Mouse (Mus musculus) heart, embryonic 11.5 days (tissue): ENCODE results near the gene Ccnl1. TPM values are rescaled to one million over a fixed set of nuclear protein-coding genes. Genes with fewer than 3 reads are reported as not detected.

Experiments
- ATAC-seq: fragments of 200-750 bp; cut with Nextera tagmentation; replicated peaks from 2 replicates; pipeline ENCODE4 v1.8.0; 2017; ENCODE audit warnings: moderate library complexity; ENCODE audit not compliant: insufficient number of reproducible peaks, low FRiP score, low TSS enrichment
- H3K27ac ChIP-seq: fragments of 300-500 bp; sonication (generic); 2 replicates; pipeline ENCODE4 v1.5.1; 2014; ENCODE audit warnings: mild to moderate bottlenecking, low read depth, low read length
- H3K27me3 ChIP-seq: fragments of 300-500 bp; sonication (generic); 2 replicates; pipeline ENCODE4 v1.6.1; 2014; ENCODE audit warnings: mild to moderate bottlenecking, low read length, mixed read lengths; ENCODE audit not compliant: control insufficient read depth, insufficient read depth
- H3K36me3 ChIP-seq: fragments of 300-500 bp; sonication (generic); 2 replicates; pipeline ENCODE4 v1.6.1; 2014; ENCODE audit warnings: mild to moderate bottlenecking, low read length, moderate library complexity, mixed read lengths; ENCODE audit not compliant: control insufficient read depth, insufficient read depth
- H3K4me1 ChIP-seq: fragments of 300-500 bp; sonication (generic); 2 replicates; pipeline ENCODE4 v1.6.1; 2014; ENCODE audit warnings: low read length; ENCODE audit not compliant: control insufficient read depth, insufficient read depth
- H3K4me2 ChIP-seq: fragments of 300-500 bp; sonication (generic); 2 replicates; pipeline ENCODE4 v1.6.1; 2014; ENCODE audit warnings: mild to moderate bottlenecking, moderate library complexity
- H3K4me3 ChIP-seq: fragments of 300-500 bp; sonication (generic); 2 replicates; pipeline ENCODE4 v1.5.1; 2014; ENCODE audit warnings: low read depth, low read length
- H3K9ac ChIP-seq: fragments of 300-500 bp; sonication (generic); 2 replicates; pipeline ENCODE4 v1.6.1; 2014; ENCODE audit warnings: mild to moderate bottlenecking, low read depth, low read length, moderate library complexity
- H3K9me3 ChIP-seq: fragments of 300-500 bp; sonication (generic); replicated peaks from 2 replicates; pipeline ENCODE4 v1.6.1; 2016; ENCODE audit warnings: low read length; ENCODE audit not compliant: control insufficient read depth
- WGBS: fragments of 180-500 bp; shearing (Covaris S2); extraction: QIAGEN DNeasy Blood & Tissue Kit; methylation state at CpG from one replicate; pipeline ENCODE4 v1.1.7; 2014; ENCODE audit not compliant: insufficient replicate concordance; 5-methylcytosine and 5-hydroxymethylcytosine counted together
- polyA plus RNA-seq: library from polyadenylated mRNA; unstranded; fragments of >200 nt; fragmentation: Nextera tagmentation; extraction: Ambion mirVana; gene quantifications from 2 replicates; pipeline ENCODE4 v1.2.1, GENCODE M21; 2014

The Ccnl1 gene
- polyA plus RNA-seq, 1 experiment from 2014 or later = 91.5 TPM

GRCm38 (mm10) chr3:65925058-65925740 lies 32.9 kb downstream of the Ccnl1 start:
- Histone ChIP-seq H3K4me2 (no peak overlapping the region), H3K9me3 (no peaks in the 10 kb centered on the region), H3K27ac (no peak overlapping the region), H3K27me3 (no peaks in the 10 kb centered on the region), H3K4me1 (peaks cover 13% of the 10 kb centered on the region), H3K4me3 (no peak overlapping the region), H3K9ac (no peak overlapping the region), H3K36me3 (no peaks in the 10 kb centered on the region)
- 78% methylated on average over 5 of the region's 5 CpGs for WGBS
- no peak for ATAC-seq

DNA sequence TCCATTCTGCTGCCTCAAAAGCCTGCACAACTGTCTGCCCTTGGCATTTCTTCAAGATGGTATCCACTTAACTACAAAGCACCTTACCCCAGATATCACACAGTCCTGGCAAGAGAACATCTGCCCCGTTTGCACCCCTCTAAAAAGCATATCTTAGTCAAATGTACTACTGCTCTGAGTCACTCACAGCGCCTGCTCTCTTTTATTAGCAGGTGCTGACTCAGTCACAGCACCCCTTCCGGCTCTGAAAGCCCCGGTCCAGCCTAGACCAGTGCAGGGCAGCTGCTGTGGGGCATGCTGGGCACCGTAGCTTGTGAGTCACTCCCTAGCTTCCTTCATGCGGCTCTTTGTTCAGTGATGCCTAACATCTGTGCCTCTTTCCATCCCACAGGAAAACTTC lies 35.6 kb downstream of the Ccnl1 start:
- WGBS = 62% methylated on average over 6 of the region's 6 CpGs
- H3K27ac ChIP-seq = no peak overlapping the region
- H3K4me2 ChIP-seq = no peak overlapping the region
- no peak overlapping the region for H3K4me3 ChIP-seq
- H3K9ac ChIP-seq = no peak overlapping the region
- no peaks in the 10 kb centered on the region for H3K9me3 ChIP-seq
- no peaks in the 10 kb centered on the region for H3K4me1 ChIP-seq
- no peaks in the 10 kb centered on the region for H3K36me3 ChIP-seq
- ATAC-seq = no peak
- no peaks in the 10 kb centered on the region for H3K27me3 ChIP-seq

GRCm38 (mm10) chr3:65921671-65922070 lies 36.4 kb downstream of the Ccnl1 start:
- H3K27ac ChIP-seq = no peak overlapping the region
- H3K9ac ChIP-seq = no peak overlapping the region
- no peak overlapping the region for H3K4me3 ChIP-seq
- WGBS = 77% methylated on average over 1 of the region's 1 CpGs
- no peak overlapping the region for H3K4me2 ChIP-seq
- ATAC-seq = no peak
- no peaks in the 10 kb centered on the region for H3K4me1 ChIP-seq
- H3K9me3 ChIP-seq = no peaks in the 10 kb centered on the region
- no peaks in the 10 kb centered on the region for H3K36me3 ChIP-seq
- H3K27me3 ChIP-seq = no peaks in the 10 kb centered on the region

DNA sequence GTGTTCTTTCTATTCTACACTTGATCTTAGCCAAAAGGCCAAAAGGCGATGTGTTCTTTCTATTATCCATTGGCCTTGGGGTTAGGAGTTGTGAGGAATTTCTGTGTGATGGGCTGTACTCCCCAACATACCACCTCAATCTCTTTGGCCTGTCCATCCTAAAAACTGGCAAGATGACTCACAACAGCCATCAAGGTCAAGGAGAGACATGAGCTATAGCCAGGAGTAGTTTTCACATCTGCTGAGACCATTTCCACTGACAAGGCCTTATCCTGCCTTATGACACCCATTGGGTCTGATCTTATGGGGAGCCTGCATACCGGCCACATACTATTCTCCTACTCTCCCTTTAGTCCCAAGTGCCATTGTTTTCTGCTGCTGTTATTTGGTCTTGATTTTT lies 39.0 kb downstream of the Ccnl1 start:
- no peaks in the 10 kb centered on the region for H3K4me1 ChIP-seq
- WGBS = 90% methylated on average over 2 of the region's 2 CpGs
- no peak overlapping the region for H3K4me2 ChIP-seq
- no peaks in the 10 kb centered on the region for H3K9me3 ChIP-seq
- no peak overlapping the region for H3K4me3 ChIP-seq
- ATAC-seq = no peak
- no peak overlapping the region for H3K27ac ChIP-seq
- no peaks in the 10 kb centered on the region for H3K36me3 ChIP-seq
- H3K9ac ChIP-seq = no peak overlapping the region
- no peaks in the 10 kb centered on the region for H3K27me3 ChIP-seq

DNA sequence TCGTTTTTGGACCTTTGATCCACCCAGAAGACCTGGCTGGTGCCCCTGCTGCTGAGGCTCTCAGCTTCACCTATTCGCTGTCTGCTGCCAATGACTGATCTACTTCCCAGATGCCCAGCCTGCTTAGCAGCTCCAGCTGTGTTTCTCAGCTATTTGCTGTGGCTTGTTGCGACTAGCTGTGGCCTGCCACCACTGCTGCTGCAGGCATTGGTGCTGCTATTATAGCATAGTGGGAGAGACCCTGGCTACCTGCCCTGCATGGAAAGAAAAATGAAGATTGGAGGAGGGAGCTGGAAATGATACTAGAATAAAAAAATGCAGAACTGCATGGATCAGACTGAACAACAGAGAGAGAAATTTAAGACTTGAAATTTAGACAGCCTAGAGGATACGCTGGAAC lies 45.1 kb downstream of the Ccnl1 start:
- no peaks in the 10 kb centered on the region for H3K27me3 ChIP-seq
- no peaks in the 10 kb centered on the region for H3K36me3 ChIP-seq
- no peak overlapping the region for H3K4me3 ChIP-seq
- ATAC-seq = no peak
- H3K27ac ChIP-seq = no peak overlapping the region
- no peaks in the 10 kb centered on the region for H3K9me3 ChIP-seq
- H3K4me2 ChIP-seq = no peak overlapping the region
- no peaks in the 10 kb centered on the region for H3K4me1 ChIP-seq
- H3K9ac ChIP-seq = no peak overlapping the region
- 67% methylated on average over 4 of the region's 4 CpGs for WGBS

GRCm38 (mm10) chr3:65912217-65912616 lies 45.8 kb downstream of the Ccnl1 start:
- Histone ChIP-seq H3K4me1 (no peaks in the 10 kb centered on the region), H3K27ac (no peak overlapping the region), H3K36me3 (no peaks in the 10 kb centered on the region), H3K9ac (no peak overlapping the region), H3K9me3 (no peaks in the 10 kb centered on the region), H3K4me3 (no peak overlapping the region), H3K27me3 (no peaks in the 10 kb centered on the region), H3K4me2 (no peak overlapping the region)
- 74% methylated on average over 11 of the region's 11 CpGs for WGBS
- no peak for ATAC-seq

- Histone ChIP-seq H3K9ac (no peak overlapping the region), H3K4me1 (peaks cover under 1% of the 10 kb centered on the region; the same call in 1 of the 2 replicates), H3K4me3 (no peak overlapping the region), H3K36me3 (no peaks in the 10 kb centered on the region), H3K27ac (no peak overlapping the region), H3K27me3 (no peaks in the 10 kb centered on the region), H3K4me2 (no peak overlapping the region), H3K9me3 (no peaks in the 10 kb centered on the region)
- ATAC-seq = no peak
- WGBS = 87% methylated on average over 3 of the region's 3 CpGs
These were observed 46.8 kb downstream of the Ccnl1 start for GRCm38 (mm10) chr3:65911265-65911664.

DNA sequence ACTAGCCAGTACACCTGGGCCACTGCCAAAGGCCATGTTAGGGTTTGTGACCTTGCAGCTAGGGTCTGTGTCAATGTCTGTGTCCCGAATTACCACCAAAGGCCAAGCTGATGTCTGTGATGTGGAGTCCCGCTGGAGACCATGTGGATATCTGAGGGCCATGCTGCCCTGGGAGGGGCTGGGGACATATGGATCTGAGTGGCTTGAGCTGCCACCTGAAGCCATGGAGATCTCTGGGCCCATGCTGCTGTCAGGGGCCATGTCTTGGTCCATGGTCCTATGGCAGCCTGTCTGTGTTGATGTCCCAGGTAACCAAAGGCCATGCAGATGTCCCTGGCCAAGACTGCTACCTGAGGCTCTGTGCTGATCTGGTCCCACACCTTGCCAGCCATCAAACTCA lies 48.6 kb downstream of the Ccnl1 start:
- no peak for ATAC-seq
- H3K27ac ChIP-seq = no peak overlapping the region
- H3K9me3 ChIP-seq = no peaks in the 10 kb centered on the region
- H3K36me3 ChIP-seq = no peaks in the 10 kb centered on the region
- H3K27me3 ChIP-seq = no peaks in the 10 kb centered on the region
- H3K9ac ChIP-seq = no peak overlapping the region
- 89% methylated on average over 2 of the region's 2 CpGs for WGBS
- H3K4me1 ChIP-seq = peaks cover 15% of the 10 kb centered on the region
- no peak overlapping the region for H3K4me2 ChIP-seq
- H3K4me3 ChIP-seq = no peak overlapping the region

- peaks cover 18% of the 10 kb centered on the region for H3K4me1 ChIP-seq
- WGBS = 89% methylated on average over 4 of the region's 4 CpGs
- H3K27me3 ChIP-seq = no peaks in the 10 kb centered on the region
- no peak overlapping the region for H3K27ac ChIP-seq
- no peak overlapping the region for H3K4me2 ChIP-seq
- no peak overlapping the region for H3K9ac ChIP-seq
- ATAC-seq = no peak
- no peaks in the 10 kb centered on the region for H3K36me3 ChIP-seq
- H3K9me3 ChIP-seq = no peaks in the 10 kb centered on the region
- H3K4me3 ChIP-seq = no peak overlapping the region
These were observed 50.5 kb downstream of the Ccnl1 start for GRCm38 (mm10) chr3:65907536-65907935.
